Mouse (Mus musculus): ENCODE results near the gene Col3a1. TPM values are rescaled to one million over a fixed set of nuclear protein-coding genes. Genes with fewer than 3 reads are reported as not detected.

The Col3a1 gene
- polyA plus RNA-seq, 1 experiment from 2014 or later, result 412 TPM

DNA sequence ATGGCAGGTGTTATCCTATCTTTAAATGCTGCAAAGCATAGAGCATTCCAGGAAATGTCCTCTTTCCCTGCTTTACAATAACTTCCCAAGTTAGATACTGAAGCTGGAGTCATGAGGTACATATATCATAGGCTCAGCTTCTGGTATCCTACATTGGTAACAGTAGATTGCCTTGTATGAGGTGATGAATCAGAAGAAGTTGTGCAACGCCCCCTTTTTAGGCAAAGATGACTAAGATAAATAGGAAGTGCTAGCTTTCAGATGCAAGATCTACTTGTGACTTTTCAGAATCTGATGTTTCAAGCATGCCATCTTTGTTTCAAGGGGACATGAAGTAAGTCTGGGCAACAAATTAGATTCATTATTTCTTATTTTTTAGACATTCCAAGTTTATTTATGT is 6.9 kb downstream of the Col3a1 start:
- Histone ChIP-seq H3K27ac (replicated peaks) (no peak overlapping the region), H3K9ac (no peak overlapping the region), H3K4me3 (no peak overlapping the region), H3K4me2 (no peak overlapping the region), H3K27me3 (no peaks in the 10 kb centered on the region), H3K36me3 (no peaks in the 10 kb centered on the region), H3K4me1 (replicated peaks) (no peaks in the 10 kb centered on the region; the same call in 1 of the 2 replicates), H3K9me3 (no peaks in the 10 kb centered on the region)
- 82% methylated on average over 1 of the region's 1 CpGs for WGBS
- no peak for ATAC-seq (ENCODE audit: low read depth)

DNA sequence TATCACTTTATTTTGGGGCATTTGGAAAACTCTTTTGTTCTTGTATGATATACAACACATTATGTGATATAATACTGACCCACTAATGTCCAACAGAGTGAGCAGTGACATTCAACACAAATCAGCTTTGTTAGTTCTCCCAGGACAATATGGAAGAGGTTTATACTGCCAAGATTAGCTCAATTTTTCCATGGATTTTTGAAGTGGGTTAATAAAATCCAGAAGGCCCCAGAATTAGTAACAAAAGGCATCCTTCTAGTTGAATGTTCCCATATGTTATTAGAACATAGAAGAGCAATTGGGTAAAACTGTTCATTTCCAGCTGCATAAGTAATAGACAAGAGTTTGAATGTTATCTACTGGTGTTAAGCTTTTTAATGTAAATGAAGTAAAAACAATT is 9.5 kb downstream of the Col3a1 start:
- H3K27ac ChIP-seq (replicated peaks), result no peak overlapping the region
- H3K9ac ChIP-seq, result no peak overlapping the region
- no peak overlapping the region for H3K4me2 ChIP-seq
- no peak for ATAC-seq (ENCODE audit: low read depth)
- H3K36me3 ChIP-seq, result no peaks in the 10 kb centered on the region
- H3K4me3 ChIP-seq, result no peak overlapping the region
- no peaks in the 10 kb centered on the region for H3K9me3 ChIP-seq
- no peaks in the 10 kb centered on the region for H3K27me3 ChIP-seq
- H3K4me1 ChIP-seq (replicated peaks), result no peaks in the 10 kb centered on the region

DNA sequence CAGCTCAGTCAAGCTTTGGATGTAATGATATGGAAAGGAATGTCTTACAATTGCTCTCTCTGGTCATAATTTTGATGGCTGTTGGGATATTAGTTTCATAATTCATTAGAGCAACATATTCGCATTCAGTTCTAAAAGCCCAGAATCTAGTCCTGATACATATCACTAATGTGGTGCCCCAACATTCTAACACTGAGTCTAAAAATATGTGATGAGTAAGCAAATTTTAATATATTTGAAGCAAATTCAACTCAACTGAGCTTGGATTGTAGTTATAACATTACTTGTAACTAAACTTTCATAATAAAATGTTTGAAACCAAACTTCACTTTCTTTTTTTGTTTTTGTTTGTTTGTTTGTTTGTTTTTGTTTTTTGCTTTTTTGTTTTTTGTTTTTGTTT is 17.8 kb downstream of the Col3a1 start:
- no peak overlapping the region for H3K9ac ChIP-seq
- no peaks in the 10 kb centered on the region for H3K36me3 ChIP-seq
- no peak for ATAC-seq (ENCODE audit: low read depth)
- H3K27ac ChIP-seq (replicated peaks), result no peak overlapping the region
- no peaks in the 10 kb centered on the region for H3K9me3 ChIP-seq
- no peaks in the 10 kb centered on the region for H3K27me3 ChIP-seq
- no peak overlapping the region for H3K4me2 ChIP-seq
- H3K4me3 ChIP-seq, result no peak overlapping the region
- WGBS, result 88% methylated on average over 1 of the region's 1 CpGs
- no peaks in the 10 kb centered on the region for H3K4me1 ChIP-seq (replicated peaks)

DNA sequence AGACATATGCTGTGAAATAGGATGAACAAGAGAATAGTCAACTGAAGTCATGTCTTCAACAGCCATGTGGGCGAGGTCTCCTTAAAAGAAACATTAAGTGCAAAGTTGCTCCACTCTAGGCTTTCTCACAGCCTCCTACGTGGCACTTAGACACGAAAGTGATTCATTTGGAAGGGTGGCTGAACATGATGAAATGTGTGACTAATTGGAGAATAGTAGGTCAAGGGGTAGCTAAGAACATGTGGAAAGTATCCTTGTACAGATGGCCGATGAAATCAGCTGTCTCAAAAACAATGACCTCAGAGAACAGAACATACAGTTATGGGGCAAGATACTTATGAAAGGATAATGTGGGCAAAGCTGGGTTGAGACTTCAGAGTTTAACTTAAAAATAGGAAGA is 44.6 kb downstream of the Col3a1 start:
- no peaks in the 10 kb centered on the region for H3K9me3 ChIP-seq
- H3K36me3 ChIP-seq, result no peaks in the 10 kb centered on the region
- 73% methylated on average over 4 of the region's 4 CpGs for WGBS
- no peak for ATAC-seq (ENCODE audit: low read depth)
- H3K4me2 ChIP-seq, result no peak overlapping the region
- no peak overlapping the region for H3K4me3 ChIP-seq
- no peaks in the 10 kb centered on the region for H3K27me3 ChIP-seq
- H3K27ac ChIP-seq (replicated peaks), result no peak overlapping the region
- H3K9ac ChIP-seq, result no peak overlapping the region
- no peaks in the 10 kb centered on the region for H3K4me1 ChIP-seq (replicated peaks)

DNA sequence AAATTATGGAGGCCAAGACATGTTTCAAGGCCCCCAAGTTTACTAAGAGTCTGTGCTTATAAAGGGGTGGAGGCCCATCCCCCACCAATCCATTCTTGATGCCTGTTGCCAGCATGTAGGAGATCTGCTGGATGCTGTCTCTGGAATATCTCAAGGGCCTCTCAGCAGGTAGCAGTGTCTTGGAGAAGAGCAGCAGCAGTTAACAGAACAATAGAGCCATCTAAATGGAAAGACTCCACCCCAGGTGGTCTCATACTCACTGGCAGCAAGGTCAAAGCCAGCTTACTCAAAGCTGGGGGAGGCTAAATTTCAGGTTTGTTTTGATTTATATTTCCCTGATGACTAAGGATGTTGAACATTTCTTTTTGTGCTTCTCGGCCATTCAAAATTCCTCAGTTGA is 46.7 kb downstream of the Col3a1 start:
- Histone ChIP-seq H3K27ac (replicated peaks) (no peak overlapping the region), H3K9me3 (no peaks in the 10 kb centered on the region), H3K9ac (no peak overlapping the region), H3K36me3 (no peaks in the 10 kb centered on the region), H3K4me3 (no peak overlapping the region), H3K4me2 (no peak overlapping the region), H3K27me3 (no peaks in the 10 kb centered on the region), H3K4me1 (replicated peaks) (no peaks in the 10 kb centered on the region)
- ATAC-seq (ENCODE audit: low read depth), result no peak
- WGBS, result 73% methylated on average over 1 of the region's 1 CpGs

DNA sequence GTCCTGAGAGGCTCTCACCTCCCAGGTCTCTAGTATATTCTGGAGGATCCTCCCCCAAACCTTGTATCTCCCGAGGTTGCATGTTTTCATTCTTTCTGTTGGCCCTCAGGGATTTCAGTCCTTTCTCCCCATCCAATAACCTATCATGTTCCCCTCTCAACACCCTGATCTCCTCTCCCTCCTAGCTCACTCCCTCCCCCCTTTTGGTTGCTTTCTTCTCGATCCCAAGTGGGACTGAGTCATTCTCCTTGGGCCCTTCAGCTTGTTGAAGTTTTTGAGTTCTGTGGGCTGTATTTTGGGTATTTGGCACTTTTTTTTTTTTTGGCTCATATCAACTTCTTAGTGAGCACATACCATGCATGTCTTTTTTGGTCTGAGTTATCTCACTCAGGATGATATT is 47.8 kb downstream of the Col3a1 start:
- H3K27ac ChIP-seq (replicated peaks), result no peak overlapping the region
- H3K4me2 ChIP-seq, result no peak overlapping the region
- no peak for ATAC-seq (ENCODE audit: low read depth)
- no peak overlapping the region for H3K4me3 ChIP-seq
- no peak overlapping the region for H3K9ac ChIP-seq
- no peaks in the 10 kb centered on the region for H3K9me3 ChIP-seq
- H3K36me3 ChIP-seq, result no peaks in the 10 kb centered on the region
- H3K27me3 ChIP-seq, result no peaks in the 10 kb centered on the region
- WGBS, result 80% methylated on average over 2 of the region's 2 CpGs
- no peaks in the 10 kb centered on the region for H3K4me1 ChIP-seq (replicated peaks)

DNA sequence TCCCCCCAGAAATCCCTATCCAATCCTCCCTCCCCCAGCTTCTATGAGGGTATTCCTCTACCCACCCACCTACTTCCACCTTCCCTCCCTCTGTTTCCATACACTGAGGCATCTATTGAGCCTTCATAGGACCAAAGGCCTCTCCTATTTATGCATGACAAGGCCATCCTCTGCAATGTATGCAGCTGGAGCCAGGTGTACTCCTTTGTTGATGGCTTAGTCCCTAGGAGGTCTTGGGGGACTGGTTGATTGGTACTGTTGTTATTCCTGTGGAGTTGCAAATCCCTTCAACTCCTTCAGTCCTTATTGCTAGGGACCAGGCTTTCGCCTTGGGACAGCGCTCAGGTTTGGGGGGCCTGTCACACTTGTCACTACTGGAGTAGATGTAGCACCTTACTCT is 48.3 kb downstream of the Col3a1 start:
- Histone ChIP-seq H3K36me3 (no peaks in the 10 kb centered on the region), H3K4me3 (no peak overlapping the region), H3K9me3 (no peaks in the 10 kb centered on the region), H3K27ac (replicated peaks) (no peak overlapping the region), H3K4me2 (no peak overlapping the region), H3K9ac (no peak overlapping the region), H3K4me1 (replicated peaks) (no peaks in the 10 kb centered on the region), H3K27me3 (no peaks in the 10 kb centered on the region)
- 93% methylated on average over 2 of the region's 2 CpGs for WGBS
- no peak for ATAC-seq (ENCODE audit: low read depth)

DNA sequence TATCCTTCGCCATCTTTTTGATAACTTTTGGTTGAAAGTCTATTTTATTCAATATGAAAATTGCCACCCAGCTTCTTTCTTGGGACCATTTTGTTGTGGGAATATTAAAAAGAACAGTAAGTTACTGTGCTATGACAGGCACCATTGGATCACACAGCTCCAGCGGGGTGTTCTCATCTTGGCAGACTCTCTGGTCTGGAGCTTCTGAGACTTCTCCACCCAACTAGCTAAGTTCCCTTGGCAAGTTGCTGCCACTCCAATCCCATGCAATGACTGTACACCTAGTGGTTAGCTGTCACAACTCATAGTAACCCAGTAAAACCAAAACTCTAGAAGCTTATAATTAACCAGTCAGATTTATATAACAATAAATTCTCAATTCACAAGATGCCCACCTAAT is 51.9 kb downstream of the Col3a1 start:
- no peak overlapping the region for H3K4me2 ChIP-seq
- H3K27ac ChIP-seq (replicated peaks), result no peak overlapping the region
- WGBS, result 94% methylated on average over 2 of the region's 2 CpGs
- no peaks in the 10 kb centered on the region for H3K36me3 ChIP-seq
- no peak for ATAC-seq (ENCODE audit: low read depth)
- no peaks in the 10 kb centered on the region for H3K27me3 ChIP-seq
- H3K4me1 ChIP-seq (replicated peaks), result no peaks in the 10 kb centered on the region
- no peak overlapping the region for H3K4me3 ChIP-seq
- no peaks in the 10 kb centered on the region for H3K9me3 ChIP-seq
- H3K9ac ChIP-seq, result no peak overlapping the region

DNA sequence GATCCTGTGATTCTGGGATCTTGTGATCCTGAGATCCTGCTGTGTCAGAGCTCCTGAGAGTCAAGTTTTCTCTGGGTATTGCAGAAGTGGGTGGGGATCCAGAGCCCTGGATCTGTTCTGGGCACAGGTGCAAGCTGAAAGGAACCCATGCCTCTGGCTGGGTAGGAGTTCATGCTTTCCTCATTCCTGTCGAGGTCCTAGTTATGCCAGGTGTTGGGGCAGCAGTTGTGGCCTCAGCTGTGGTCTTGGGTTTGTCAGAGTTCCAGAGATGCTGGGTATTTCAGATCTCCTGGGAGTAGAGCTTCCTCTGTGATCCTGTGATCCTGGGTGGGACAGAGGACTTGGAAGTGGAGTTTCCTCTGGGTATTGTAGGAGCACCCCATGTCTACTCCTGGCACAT is 54.1 kb downstream of the Col3a1 start:
- Histone ChIP-seq H3K9ac (no peak overlapping the region), H3K4me1 (replicated peaks) (no peaks in the 10 kb centered on the region), H3K4me2 (no peak overlapping the region), H3K27me3 (no peaks in the 10 kb centered on the region), H3K36me3 (no peaks in the 10 kb centered on the region), H3K4me3 (no peak overlapping the region), H3K27ac (replicated peaks) (no peak overlapping the region), H3K9me3 (peaks cover 6% of the 10 kb centered on the region; the same call in 1 of the 2 replicates)
- WGBS, result 80% methylated on average over 1 of the region's 1 CpGs
- ATAC-seq (ENCODE audit: low read depth), result no peak

DNA sequence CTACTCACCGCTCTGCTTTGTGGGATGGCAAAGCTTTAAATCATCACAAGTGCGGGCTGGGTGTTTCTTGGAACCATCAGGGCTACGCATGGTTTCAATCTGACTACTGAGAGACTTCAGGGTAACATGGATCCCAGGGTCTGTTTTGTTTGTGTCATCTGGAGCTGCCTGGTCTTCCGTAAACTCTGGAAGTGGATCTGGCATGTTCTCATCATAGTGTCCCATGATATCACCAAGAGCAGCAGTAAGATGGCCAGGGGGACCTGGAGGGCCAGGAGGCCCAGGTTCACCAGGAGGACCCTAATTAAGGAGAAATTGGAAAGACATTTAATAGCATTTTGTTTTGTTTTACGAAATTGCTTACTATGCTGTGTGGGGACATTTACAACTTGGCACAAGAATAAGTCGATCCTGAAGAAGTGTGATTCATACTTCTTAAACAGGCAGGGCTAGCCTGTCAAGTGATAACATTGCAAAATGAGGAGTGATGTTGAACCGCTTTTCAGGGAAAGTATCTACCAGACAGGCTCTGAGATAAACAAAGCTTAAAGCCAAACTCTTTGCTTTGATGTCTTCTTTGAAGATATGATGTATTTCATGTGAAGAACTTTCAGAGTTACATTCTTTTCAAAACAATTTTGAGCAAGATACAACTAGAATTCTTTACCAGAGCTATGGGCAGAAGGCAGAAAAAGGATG is 68.8 kb downstream of the Col3a1 start:
- no peaks in the 10 kb centered on the region for H3K36me3 ChIP-seq
- no peak overlapping the region for H3K4me2 ChIP-seq
- no peak overlapping the region for H3K9ac ChIP-seq
- no peak for ATAC-seq (ENCODE audit: low read depth)
- H3K9me3 ChIP-seq, result no peaks in the 10 kb centered on the region
- H3K27ac ChIP-seq (replicated peaks), result no peak overlapping the region
- H3K4me3 ChIP-seq, result no peak overlapping the region
- no peaks in the 10 kb centered on the region for H3K27me3 ChIP-seq
- WGBS, result 86% methylated on average over 7 of the region's 7 CpGs
- H3K4me1 ChIP-seq (replicated peaks), result no peaks in the 10 kb centered on the region

DNA sequence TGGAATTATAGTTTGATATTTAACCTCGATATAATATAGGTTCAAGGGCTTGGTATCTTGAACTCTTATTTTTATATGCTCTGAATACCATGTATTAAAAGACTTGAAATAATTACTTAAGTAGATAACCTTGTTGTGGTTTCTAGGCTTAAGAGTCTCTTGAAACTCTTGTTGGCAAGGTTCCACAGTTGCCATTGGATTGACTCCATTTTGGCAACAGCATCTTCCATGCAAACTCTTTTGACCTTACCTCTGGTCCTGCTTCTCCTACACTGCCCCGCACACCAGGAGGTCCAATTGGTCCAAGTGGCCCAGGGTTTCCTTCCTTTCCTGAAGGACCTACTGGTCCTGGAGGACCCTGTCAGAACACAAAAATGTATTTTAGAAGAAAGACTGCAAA is 70.5 kb downstream of the Col3a1 start:
- 94% methylated on average over 2 of the region's 2 CpGs for WGBS
- no peak overlapping the region for H3K9ac ChIP-seq
- ATAC-seq (ENCODE audit: low read depth), result no peak

More for the DNA sequence above, 70.5 kb downstream of the Col3a1 start:
- no peak overlapping the region for H3K27ac ChIP-seq (replicated peaks)
- H3K4me1 ChIP-seq (replicated peaks), result no peaks in the 10 kb centered on the region
- H3K36me3 ChIP-seq, result no peaks in the 10 kb centered on the region
- H3K27me3 ChIP-seq, result no peaks in the 10 kb centered on the region
- H3K4me2 ChIP-seq, result no peak overlapping the region
- no peak overlapping the region for H3K4me3 ChIP-seq
- H3K9me3 ChIP-seq, result no peaks in the 10 kb centered on the region

All from neural tube, embryonic 13.5 days (tissue).